8 mouse cellular contexts compared by ENCODE assay signal in genomic region chr3:103419761-103420620, GRCm38 (mm10).
DNase-seq lines count a peak whose midpoint lies in the region; ATAC-seq lines count a peak whose summit lies in the region.

No protein-coding gene starts in this region.

- peak; percentile 49 to 50 for DNase-seq in cerebellum, postnatal 10 days
- no peak for DNase-seq in cerebellum, adult 8-10 months
- DNase-seq in embryo, embryonic 9.5 days (ENCODE audit: extremely low spot score): peak; percentile 74
- DNase-seq in cerebellum, postnatal 4 days (ENCODE audit: low spot score in 2 of 2): no peak
- DNase-seq in cerebellum, adult 11 months: no peak

- H3K9ac ChIP-seq in heart, embryonic 15.5 days: no peak overlapping the region
- no peak overlapping the region for H3K9ac ChIP-seq in kidney, embryonic 16.5 days (replicated peaks; ENCODE audit: low read length)
- H3K9ac ChIP-seq in midbrain, embryonic 16.5 days (ENCODE audit: low read depth, low read length): no peak overlapping the region; the same call in 1 of the 2 replicates

- peak; percentile 59; the same call in 1 of the 2 replicates for ATAC-seq in heart, embryonic 15.5 days (replicated peaks; ENCODE audit: insufficient number of reproducible peaks, insufficient read depth, low FRiP score, low read depth)
- ATAC-seq in kidney, embryonic 16.5 days (ENCODE audit: low FRiP score, low TSS enrichment): peak; percentile 90
- peak; percentile 68 for ATAC-seq in midbrain, embryonic 16.5 days

- H3K27ac ChIP-seq in heart, embryonic 15.5 days: peak overlapping the region; percentile 59
- peak overlapping the region; percentile 74 for H3K27ac ChIP-seq in kidney, embryonic 16.5 days (ENCODE audit: low read length)
- H3K27ac ChIP-seq in midbrain, embryonic 16.5 days (ENCODE audit: low read length): peak overlapping the region; percentile 44

- H3K4me1 ChIP-seq in heart, embryonic 15.5 days (replicated peaks): peaks cover 24% of the 10 kb centered on the region
- H3K4me1 ChIP-seq in kidney, embryonic 16.5 days (ENCODE audit: insufficient read depth, low read length): peaks cover 32% of the 10 kb centered on the region
- peaks cover 22% of the 10 kb centered on the region for H3K4me1 ChIP-seq in midbrain, embryonic 16.5 days (ENCODE audit: control insufficient read depth, insufficient read depth, low read length)

- H3K9me3 ChIP-seq in heart, embryonic 15.5 days (replicated peaks): no peaks in the 10 kb centered on the region
- H3K9me3 ChIP-seq in kidney, embryonic 16.5 days (ENCODE audit: low read length): no peaks in the 10 kb centered on the region
- no peaks in the 10 kb centered on the region for H3K9me3 ChIP-seq in midbrain, embryonic 16.5 days (replicated peaks; ENCODE audit: control insufficient read depth, low read length, poor library complexity, severe bottlenecking)

- H3K36me3 ChIP-seq in heart, embryonic 15.5 days: no peaks in the 10 kb centered on the region
- H3K36me3 ChIP-seq in kidney, embryonic 16.5 days (ENCODE audit: insufficient read depth, low read length): no peaks in the 10 kb centered on the region
- no peaks in the 10 kb centered on the region for H3K36me3 ChIP-seq in midbrain, embryonic 16.5 days (ENCODE audit: control insufficient read depth, insufficient read depth, low read length)

- no peak overlapping the region for H3K4me2 ChIP-seq in heart, embryonic 15.5 days
- no peak overlapping the region for H3K4me2 ChIP-seq in kidney, embryonic 16.5 days (replicated peaks; ENCODE audit: low read depth, low read length)
- 0 out of 2 replicates have a peak overlapping the region, but pooled peaks have one; percentile 2 for H3K4me2 ChIP-seq in midbrain, embryonic 16.5 days (ENCODE audit: low read length)

- H3K27me3 ChIP-seq in heart, embryonic 15.5 days: no peaks in the 10 kb centered on the region
- H3K27me3 ChIP-seq in kidney, embryonic 16.5 days (ENCODE audit: insufficient read depth, low read length): 0 out of 2 replicates have a peak, but pooled peaks cover 2% of the 10 kb centered on the region
- no peaks in the 10 kb centered on the region for H3K27me3 ChIP-seq in midbrain, embryonic 16.5 days (ENCODE audit: control insufficient read depth, insufficient read depth, low read depth, low read length)

- WGBS in heart, embryonic 15.5 days: 10% methylated on average over 4 of the region's 4 CpGs
- 21% methylated on average over 4 of the region's 4 CpGs for WGBS in kidney, embryonic 16.5 days
- 14% methylated on average over 4 of the region's 4 CpGs for WGBS in midbrain, embryonic 16.5 days

- H3K4me3 ChIP-seq in heart, embryonic 15.5 days: no peak overlapping the region
- H3K4me3 ChIP-seq in kidney, embryonic 16.5 days (ENCODE audit: low read length): no peak overlapping the region
- H3K4me3 ChIP-seq in midbrain, embryonic 16.5 days (ENCODE audit: low read depth, low read length): no peak overlapping the region

Comparison
In these comparisons a context has a peak if more than half of its experiments do, and no peak if none do; other contexts are left out.
1. DNase-seq: peak in cerebellum, postnatal 10 days (2 of 2) and embryo, embryonic 9.5 days (single experiment); none in cerebellum, adult 8-10 months (single experiment), cerebellum, postnatal 4 days (0 of 2) and cerebellum, adult 11 months (single experiment).
2. Peak in every context shown above with its lines, with median percentiles within 50 percentile points of each other: ATAC-seq and H3K27ac ChIP-seq.